Mouse (Mus musculus): ENCODE results near the gene 2610021A01Rik.
"Not testable (repeated sequence)": the region's sequence is repeated elsewhere in the genome, so short reads cannot be mapped to it uniquely, and the experiment has no call there.

Gene 2610021A01Rik

DNA sequence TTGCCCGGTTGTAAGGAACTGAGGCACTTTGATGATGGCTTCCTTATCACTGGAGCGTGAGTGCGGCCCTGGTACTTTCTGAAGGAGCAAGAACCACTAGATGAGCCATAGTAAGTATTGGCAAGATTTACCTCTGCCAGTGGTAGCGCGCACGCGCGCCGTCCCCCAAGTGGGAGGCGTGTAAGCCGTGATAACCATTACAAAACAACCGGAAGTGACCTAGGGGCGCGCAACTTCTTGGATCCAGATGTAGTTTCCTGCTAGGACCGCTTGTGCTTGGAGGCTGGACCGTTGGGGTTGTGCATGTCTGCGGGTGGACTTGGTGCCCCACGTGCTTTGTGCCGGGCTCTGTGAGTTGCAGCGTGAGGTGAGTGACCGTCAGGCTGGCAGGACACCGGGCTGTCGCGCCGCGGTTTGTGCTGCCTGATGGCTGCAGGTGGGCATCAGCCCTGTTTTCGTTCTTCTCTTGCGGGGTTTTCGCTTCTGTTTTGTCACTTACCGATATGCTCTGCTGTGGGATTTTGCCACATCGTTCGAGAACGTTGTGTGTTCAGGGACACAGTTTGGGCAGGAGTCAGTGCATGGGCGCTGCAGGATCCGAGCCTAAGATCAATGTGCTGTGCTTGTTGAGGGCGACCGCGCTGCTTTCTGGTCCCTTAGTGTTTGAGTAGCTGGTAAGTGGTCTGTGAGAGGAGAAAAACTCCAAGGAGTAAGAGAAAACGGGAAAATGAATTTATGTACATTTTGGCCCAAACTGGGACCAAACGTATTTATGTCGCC lies at the start of gene 2610021A01Rik:
Gene 2610021A01Rik, plus strand, starts transcription at position 197 of the 780 bp plus-strand sequence.
- peak; percentile 94 for DNase-seq (ENCODE audit: low spot score)

DNA sequence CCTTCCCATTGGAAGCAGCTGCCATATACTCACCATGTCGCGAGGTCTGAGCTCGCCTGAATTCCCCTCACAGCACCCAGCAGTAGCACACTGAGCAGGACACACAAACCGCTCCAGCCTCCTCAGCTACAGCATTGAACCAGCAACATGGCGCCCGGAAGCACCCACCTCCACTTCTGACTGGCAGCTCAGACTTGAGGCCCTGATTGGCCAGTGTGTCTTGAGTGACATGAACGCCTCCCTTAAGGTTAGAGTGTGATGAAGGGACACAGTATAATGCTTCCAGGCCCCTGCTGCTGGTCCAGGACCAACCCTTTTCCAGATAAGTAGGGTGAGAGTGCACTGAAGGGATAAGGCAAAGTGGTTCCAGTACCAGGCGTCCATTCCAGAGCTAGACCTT lies 38.3 kb upstream of the 2610021A01Rik start:
- no peak for DNase-seq (ENCODE audit: low spot score)

DNA sequence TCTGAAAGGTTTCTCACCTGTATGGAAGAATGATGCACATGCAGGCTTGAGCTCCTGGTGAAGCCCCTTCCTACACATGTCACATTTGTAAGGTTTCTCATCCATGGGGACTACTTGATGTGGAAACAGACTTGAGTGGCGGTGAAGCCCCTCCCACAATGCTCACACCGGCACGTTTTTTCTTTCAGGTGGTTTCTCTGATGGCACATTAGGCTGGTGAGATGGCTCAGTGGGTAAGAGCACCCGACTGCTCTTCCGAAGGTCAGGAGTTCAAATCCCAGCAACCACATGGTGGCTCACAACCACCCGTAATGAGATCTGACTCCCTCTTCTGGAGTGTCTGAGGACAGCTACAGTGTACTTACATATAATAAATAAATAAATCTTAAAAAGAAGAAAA lies 25.5 kb upstream of the 2610021A01Rik start, which contains the start of gene Gm6871:
Gene Gm6871, minus strand, starts transcription at position 101 of the 400 bp plus-strand sequence.
- not testable (repeated sequence) for DNase-seq (ENCODE audit: low spot score)

DNA sequence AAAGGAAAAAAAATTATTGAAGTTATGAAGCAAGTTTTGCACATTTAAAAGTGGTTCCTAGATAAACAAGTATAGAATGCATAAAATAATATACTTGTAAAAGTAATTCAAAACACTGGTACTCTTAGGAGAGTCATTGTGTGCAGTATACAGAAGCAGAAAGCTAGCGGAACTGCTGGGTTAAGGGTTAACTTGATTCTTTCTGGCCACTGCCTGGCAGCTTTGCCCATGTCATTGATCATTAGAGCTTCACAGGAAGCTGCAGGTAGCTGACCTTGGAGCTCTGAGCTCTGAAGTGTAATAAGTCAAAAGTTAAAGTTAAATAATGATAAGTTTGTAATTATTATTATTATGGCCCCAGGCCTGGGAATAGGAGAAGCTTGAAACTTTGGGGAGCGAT lies 21.1 kb upstream of the 2610021A01Rik start:
- no peak for DNase-seq (ENCODE audit: low spot score)

DNA sequence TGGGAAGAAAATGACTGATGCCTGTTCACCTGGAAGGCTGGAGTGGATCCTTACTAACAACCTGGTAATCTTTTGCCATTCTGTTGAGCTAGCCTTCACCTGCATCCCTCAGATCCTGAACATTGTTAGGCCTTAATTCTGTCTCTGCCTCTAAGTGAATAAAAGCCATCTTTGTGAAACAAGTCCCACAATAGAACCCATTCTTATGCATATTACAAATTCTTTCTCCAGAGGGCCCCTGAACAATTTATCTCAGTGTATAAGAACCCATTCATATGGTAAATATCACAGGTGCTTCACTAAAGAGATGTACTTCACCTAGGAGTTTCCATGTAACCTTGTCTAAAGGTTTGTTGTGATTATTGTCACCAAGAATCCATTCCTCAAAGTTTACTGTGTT lies 17.0 kb upstream of the 2610021A01Rik start:
- no peak for DNase-seq (ENCODE audit: low spot score)

DNA sequence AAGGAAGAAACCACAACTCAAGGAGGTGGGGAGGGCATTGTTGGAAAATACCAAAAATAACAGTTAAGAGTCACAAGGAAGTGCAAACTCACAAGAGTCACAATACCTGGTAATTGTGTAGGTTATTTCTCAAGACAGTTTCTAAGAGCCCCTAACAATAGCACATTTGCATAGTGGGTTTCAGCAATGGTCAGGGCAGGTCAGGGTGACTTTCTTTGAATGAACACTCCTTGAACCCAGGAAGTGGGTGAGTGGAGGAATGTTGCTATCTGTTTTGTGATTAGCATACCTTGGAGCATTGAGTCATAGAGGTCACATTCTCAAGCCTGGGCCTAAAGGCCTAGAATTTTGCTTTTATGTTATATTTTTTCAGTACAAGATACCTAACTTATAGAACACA lies 11.2 kb upstream of the 2610021A01Rik start:
- DNase-seq (ENCODE audit: low spot score): not testable (repeated sequence)

DNA sequence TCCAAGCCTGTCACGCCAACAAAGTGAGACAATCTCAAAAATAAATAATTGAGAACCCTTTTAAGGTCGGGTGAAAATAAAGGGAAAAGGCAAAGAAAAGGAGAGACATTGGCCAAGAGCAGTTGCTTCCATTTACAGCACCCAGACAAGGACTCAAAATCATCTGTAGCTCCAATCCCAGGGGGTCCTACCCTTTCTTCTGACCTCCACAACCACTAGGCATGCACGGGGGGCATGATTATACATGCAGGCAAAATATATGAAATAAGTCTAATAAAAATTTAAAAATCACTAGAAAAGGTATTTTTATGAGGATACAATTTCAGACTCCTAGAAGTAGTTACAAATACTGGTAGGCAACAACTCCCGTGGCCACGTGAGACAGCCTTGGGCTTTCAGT lies 415 bp upstream of the 2610021A01Rik start:
- no peak for DNase-seq (ENCODE audit: low spot score)

DNA sequence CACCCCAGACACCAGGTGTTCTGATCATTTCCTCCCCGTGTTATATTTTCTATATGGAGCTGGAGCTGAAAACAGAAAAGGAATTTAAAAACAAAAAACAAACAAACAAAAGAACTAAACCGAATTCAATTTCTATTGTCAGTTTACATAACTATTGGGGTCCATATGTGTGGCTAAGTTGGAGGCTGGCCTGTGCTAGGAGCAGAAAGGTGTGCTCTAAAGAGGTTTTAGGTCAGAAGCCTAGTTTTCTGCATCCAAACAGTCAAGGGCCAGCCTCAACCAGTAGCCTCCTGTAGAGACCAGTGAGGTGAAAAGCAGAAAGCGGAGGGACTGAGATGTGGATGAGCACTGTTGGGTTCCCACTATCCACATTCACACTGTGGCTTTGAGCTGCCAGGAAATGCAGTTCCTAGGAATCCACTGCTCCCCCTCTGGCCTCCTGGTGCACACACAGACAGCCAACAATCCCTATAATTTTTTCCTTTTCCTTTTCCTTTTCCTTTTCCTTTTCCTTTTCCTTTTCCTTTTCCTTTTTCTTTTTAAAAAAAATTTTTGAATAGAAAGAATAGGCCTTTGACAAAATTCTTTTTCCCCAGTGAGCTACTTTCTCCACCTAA lies 1.0 kb downstream of the 2610021A01Rik start:
- no peak for DNase-seq (ENCODE audit: low spot score)

DNA sequence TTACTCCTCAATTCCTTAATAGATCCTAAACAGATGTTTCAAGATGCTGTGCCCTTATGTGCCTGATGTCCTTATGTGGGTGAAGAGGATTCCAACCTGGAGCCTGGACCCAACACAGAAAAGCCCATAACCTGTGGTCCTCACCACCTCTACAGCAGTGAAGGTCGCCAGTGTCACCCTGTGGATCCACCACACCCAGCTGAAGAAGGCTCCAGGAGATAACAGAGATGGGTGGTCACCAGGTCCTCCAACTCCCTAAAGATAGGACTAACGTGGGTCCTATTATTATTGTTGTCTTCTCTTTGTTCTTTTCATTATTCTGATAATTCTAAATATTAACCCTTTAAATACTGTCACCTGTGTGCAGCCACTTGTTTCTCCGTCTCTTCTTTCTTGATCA lies 12.6 kb downstream of the 2610021A01Rik start:
- no peak for DNase-seq (ENCODE audit: low spot score)

DNA sequence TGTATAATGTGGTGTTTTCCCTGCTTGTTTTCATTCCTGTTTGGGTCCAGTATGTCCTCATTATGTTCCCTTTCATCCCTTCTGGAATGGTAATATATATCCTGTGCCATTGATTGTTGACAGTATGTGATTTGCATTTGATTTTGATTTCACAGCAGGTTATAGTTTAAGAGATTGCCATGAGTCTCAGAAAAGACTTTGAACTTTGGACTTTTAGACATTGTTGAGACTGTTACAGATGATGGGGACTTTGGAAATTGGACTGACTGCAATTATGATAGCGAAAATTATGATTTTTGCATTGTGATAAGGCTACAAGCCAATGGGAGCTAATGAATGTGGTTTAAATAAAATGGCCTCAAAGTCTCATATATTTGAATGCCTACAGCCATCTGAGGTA lies 17.2 kb downstream of the 2610021A01Rik start:
- not testable (repeated sequence) for DNase-seq (ENCODE audit: low spot score)

DNA sequence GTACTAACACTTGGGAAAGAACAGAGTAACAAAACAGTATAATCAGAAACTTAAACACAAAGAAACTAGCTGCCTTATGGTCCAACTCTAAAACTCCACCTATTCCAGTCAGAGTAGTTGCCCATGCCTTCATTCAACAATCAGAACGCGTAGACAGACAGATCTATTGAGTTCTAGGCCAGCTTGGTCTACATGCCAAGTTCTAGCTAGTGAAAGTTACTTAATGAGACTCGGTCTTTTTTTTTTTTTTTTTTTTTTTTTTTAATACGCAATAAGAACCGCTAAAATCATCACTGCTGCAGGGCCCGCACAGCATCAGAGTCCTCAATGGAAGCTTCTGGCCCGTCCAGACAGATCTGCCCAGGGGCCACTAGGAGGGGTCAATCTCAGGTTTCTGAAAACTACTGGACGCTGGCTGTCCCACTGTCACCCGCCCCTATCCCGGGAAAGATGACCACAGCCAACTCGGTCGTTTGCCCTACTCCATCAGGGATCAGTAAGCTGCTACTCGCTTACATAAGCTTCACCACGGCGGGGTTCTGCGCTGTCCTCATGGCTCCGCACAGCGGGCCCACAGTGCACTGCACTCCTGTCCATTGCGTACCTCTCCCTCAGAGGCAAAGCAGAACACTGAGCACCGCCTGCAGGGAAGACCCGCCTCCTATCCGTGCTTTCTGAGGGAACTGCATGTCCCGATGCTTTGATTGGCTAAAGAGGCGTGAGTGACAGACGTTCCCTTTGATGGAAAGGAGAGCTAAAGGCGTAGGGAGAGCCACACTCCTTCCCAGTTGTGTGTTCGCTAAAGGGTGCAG lies 33.6 kb downstream of the 2610021A01Rik start, which contains the start of gene Zfp788:
Gene Zfp788, plus strand, starts transcription at position 795 of the 812 bp plus-strand sequence.
- DNase-seq (ENCODE audit: low spot score): peak; percentile 90

DNA sequence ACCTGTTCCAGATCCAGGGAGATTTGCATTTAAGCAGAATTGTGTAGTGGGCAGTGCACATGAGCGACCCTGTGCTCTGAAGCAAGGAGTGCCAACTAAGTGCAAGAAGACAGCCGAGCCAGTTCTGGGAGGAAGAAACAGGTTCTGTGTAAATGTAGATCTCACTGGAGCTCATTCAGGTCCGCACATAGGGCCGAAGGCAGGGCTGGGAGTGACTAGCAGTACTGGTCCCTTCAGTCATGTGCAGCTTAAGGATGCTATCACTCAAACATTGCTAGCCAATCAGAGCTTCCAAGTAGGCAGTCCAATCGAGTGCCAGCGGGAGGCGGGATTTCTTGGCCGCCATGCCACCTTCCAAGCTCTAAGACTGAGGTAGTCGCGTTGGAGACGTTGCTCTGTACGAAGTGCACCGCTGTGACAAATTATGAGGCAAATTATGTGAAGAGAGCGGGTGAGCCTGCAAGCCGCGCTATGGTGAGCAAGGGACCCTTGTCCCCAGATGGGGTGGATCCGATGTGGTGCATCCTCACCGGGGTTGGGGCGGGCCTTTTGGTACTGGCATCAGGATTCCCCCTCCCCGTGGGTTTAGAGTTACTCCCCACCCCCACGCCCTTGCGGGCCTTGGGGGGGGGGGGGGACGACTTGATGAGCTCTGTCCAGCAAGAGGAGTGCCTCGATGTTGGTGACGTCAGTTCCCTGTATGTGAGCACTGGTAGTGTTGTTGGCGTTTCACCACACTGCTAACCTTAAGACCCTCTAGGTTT lies 34.4 kb downstream of the 2610021A01Rik start:
- peak; percentile 83 for DNase-seq (ENCODE audit: low spot score)

DNA sequence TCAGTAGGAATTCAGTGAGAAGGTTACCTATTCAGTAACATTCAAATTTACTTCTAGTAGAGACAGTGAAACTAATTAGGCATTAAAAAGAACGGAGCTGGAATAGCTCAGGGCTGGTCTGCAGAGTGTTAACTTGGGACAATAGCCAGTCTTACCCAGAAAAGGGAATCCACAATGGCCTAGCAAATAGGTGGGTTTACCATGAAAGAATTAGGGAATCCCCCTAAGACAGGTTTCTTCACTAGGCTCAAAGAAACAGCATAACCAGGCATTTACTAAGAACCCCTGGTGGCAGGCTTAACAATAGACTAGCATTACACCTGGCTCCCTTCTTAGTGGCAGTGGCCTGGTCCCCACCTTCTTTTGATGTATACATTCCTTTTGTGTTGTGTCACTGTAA lies 75.3 kb downstream of the 2610021A01Rik start:
- not testable (repeated sequence) for DNase-seq (ENCODE audit: low spot score)

Data from T-cell, adult 2 months (primary cell).